Mouse (Mus musculus): Measurements from ENCODE around the gene Nifk.

Nifk gene

GRCm38 (mm10) chr1:118321661-118322201 is at the start of gene Nifk:
Nifk (plus strand) TSS chr1:118321839.
- peak; percentile 97 for DNase-seq (ENCODE audit: low spot score)

GRCm38 (mm10) chr1:118275139-118275538 is 46.5 kb upstream of the Nifk start:
- DNase-seq (ENCODE audit: low spot score) = peak; percentile 74

- DNase-seq (ENCODE audit: low spot score) = no peak
These were observed 29.3 kb upstream of the Nifk start for GRCm38 (mm10) chr1:118292291-118292690.

GRCm38 (mm10) chr1:118294192-118294591 is 27.4 kb upstream of the Nifk start:
- no peak for DNase-seq (ENCODE audit: low spot score)

- no peak for DNase-seq (ENCODE audit: low spot score)
These were observed 26.8 kb upstream of the Nifk start for GRCm38 (mm10) chr1:118294826-118295225.

GRCm38 (mm10) chr1:118296673-118297072 is 25.0 kb upstream of the Nifk start:
- peak; percentile 38 for DNase-seq (ENCODE audit: low spot score)

GRCm38 (mm10) chr1:118297719-118298118 is 23.9 kb upstream of the Nifk start:
- no peak for DNase-seq (ENCODE audit: low spot score)

GRCm38 (mm10) chr1:118310780-118311621 is 10.6 kb upstream of the Nifk start:
- DNase-seq (ENCODE audit: low spot score) = peak; percentile 87

GRCm38 (mm10) chr1:118311622-118312326 is 9.9 kb upstream of the Nifk start, which contains the start of gene Tsn:
Tsn (minus strand) TSS chr1:118311739.
- DNase-seq (ENCODE audit: low spot score) = no peak

GRCm38 (mm10) chr1:118320696-118321095 is 943 bp upstream of the Nifk start:
- peak; percentile 44 for DNase-seq (ENCODE audit: low spot score)

GRCm38 (mm10) chr1:118334749-118335713 is 13.4 kb downstream of the Nifk start:
- peak; percentile 49 for DNase-seq (ENCODE audit: low spot score)

- peak; percentile 49 for DNase-seq (ENCODE audit: low spot score)
These were observed 14.2 kb downstream of the Nifk start for GRCm38 (mm10) chr1:118335847-118336246.

GRCm38 (mm10) chr1:118337921-118338320 is 16.3 kb downstream of the Nifk start:
- no peak for DNase-seq (ENCODE audit: low spot score)

- DNase-seq (ENCODE audit: low spot score) = no peak
These were observed 22.2 kb downstream of the Nifk start for GRCm38 (mm10) chr1:118343649-118344435.

GRCm38 (mm10) chr1:118349922-118350321 is 28.3 kb downstream of the Nifk start:
- DNase-seq (ENCODE audit: low spot score) = no peak

GRCm38 (mm10) chr1:118359071-118359761 is 37.6 kb downstream of the Nifk start:
- DNase-seq (ENCODE audit: low spot score) = peak; percentile 81

GRCm38 (mm10) chr1:118367970-118368369 is 46.3 kb downstream of the Nifk start:
- peak; percentile 33 for DNase-seq (ENCODE audit: low spot score)

- DNase-seq (ENCODE audit: low spot score) = peak; percentile 35
These were observed 47.3 kb downstream of the Nifk start for GRCm38 (mm10) chr1:118368721-118369461.

- no peak for DNase-seq (ENCODE audit: low spot score)
These were observed 56.1 kb downstream of the Nifk start for GRCm38 (mm10) chr1:118377784-118378183.

Measured in adipocyte (in vitro differentiated cells).